Mouse (Mus musculus) embryo, embryonic 9.5 days (tissue): Measurements from ENCODE around the gene Ppp1r13b.

Experiments
- DNase-seq: peaks from one replicate; pipeline ENCODE4 v3.0.0-alpha.2; 2017; ENCODE audit errors: extremely low spot score

Ppp1r13b gene

GRCm38 (mm10) chr12:111794102-111794501 lies 113.8 kb downstream of the Ppp1r13b start:
- DNase-seq = no peak

DNA sequence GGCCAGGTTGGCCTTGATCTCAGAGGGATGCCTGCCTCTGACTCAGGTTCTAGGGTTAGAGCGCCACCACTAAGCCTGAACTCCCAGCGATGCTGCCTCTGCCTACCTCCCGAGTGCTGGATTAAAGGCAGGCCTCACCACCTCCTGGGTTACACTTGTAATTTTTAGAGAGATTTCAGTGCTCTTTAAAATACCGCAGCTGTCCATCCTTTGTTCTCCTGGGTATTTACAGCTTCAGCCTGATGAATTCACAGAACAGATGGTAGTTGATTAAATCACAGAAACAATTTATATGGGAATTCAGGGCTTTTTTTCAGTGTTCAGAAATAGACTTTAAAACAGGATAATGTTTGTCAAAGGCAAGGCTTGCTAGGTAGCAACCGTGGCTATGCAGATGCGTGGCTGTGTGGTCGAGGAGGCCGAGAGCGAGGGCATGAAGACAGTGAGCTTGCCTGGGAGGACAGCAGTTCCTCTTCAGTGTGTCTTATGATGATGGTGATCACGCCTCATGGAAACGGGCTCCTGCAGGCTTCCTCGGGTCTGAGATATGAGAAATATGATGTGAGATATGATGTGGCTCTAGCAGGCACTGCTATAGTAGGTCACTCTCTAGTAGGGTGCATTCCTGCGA lies 116.3 kb downstream of the Ppp1r13b start:
- no peak for DNase-seq

DNA sequence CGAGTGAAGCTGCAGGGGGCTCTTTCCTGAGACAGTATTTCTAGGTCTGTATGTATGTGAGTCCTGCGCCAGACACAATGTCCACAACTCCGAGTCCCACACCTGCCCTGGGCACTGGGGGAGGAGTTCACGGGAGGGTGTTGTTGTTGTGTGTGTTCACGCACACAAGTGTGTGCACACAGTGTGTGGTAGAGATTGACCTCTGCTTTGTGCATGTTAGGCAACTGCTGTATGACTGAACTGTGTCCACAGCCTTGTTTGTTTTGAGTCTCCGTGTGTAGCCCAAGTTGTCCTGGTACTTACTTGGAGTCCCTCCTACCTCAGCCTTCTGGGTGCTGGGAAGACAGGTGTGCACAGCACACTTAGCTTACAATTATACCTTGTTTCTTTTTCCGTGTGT lies 117.3 kb downstream of the Ppp1r13b start:
- no peak for DNase-seq

GRCm38 (mm10) chr12:111790090-111790489 lies 117.8 kb downstream of the Ppp1r13b start:
- DNase-seq = no peak

- no peak for DNase-seq
Observed at GRCm38 (mm10) chr12:111787015-111787414, 120.9 kb downstream of the Ppp1r13b start.

DNA sequence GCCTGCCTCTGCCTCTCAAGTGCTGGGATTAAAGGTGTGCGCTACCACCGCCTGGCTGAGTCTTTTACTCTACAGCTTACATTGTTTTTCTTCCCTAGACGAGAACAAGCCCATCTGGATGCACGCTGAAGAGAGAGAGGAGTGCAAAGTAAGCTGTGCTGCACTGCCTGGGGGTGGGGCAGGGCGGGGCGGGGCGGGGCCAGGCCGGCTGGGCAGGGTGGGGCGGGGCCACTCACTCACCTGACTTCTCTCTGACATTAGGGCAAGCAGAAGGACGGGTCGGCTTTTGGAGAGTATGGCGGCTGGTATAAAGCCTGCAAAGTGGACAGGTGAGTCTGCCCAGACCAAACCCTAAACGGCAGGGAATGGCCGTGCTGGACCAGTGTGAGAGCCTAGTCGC lies 122.7 kb downstream of the Ppp1r13b start:
- no peak for DNase-seq

GRCm38 (mm10) chr12:111779544-111779943 lies 128.4 kb downstream of the Ppp1r13b start:
- no peak for DNase-seq
